Mouse (Mus musculus): Measurements from ENCODE around the gene Aste1.

GRCm38 (mm10) chr9:105376954-105377530 lies 18.1 kb upstream of the Aste1 start:
- TF ChIP-seq CTCF (IDR thresholded peaks at IDR 0.05; ENCODE audit: low read depth) (no peak), EP300 (IDR thresholded peaks at IDR 0.05; ENCODE audit: low read depth) (no peak)
